Mouse (Mus musculus): Measurements from ENCODE around the gene Fam163a. TPM values are rescaled to one million over a fixed set of nuclear protein-coding genes. Genes with fewer than 3 reads are reported as not detected.

Fam163a gene
- polyA plus RNA-seq, 1 experiment, result 0.02 TPM

DNA sequence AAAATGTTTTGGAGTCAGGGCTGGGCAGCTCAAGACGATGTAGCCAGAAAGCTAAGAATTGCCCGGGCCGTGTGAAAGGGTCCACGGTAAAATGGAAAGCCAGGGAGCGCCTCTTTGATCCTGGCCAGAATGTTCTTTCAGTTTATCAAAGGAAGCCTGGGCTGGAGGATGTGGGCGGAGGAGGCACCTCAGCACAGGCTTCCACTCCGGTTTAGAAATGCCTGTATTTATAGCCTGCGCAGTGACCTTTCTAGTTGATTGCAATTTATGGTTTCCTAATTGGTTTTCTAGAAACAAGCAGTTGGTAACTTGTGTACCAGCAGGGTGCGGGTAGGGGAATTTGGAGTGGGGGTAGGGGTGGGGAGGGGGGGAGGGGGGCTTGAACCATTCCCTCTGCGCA lies 96.4 kb downstream of the Fam163a start:
- no peaks in the 10 kb centered on the region for H3K36me3 ChIP-seq (ENCODE audit: control insufficient read depth)
- no peaks in the 10 kb centered on the region for H3K27me3 ChIP-seq (ENCODE audit: control insufficient read depth)
- H3K4me1 ChIP-seq (ENCODE audit: control insufficient read depth), result no peaks in the 10 kb centered on the region
- H3K4me3 ChIP-seq (replicated peaks), result no peak overlapping the region
- H3K9me3 ChIP-seq (ENCODE audit: control insufficient read depth, low read length), result peaks cover 5% of the 10 kb centered on the region; the same call in 1 of the 2 replicates
- no peak for TF ChIP-seq TAL1 (IDR thresholded peaks at IDR 0.05; ENCODE audit: low read length)
- TF ChIP-seq GATA1 (IDR thresholded peaks at IDR 0.05; ENCODE audit: low read length), result no peak

DNA sequence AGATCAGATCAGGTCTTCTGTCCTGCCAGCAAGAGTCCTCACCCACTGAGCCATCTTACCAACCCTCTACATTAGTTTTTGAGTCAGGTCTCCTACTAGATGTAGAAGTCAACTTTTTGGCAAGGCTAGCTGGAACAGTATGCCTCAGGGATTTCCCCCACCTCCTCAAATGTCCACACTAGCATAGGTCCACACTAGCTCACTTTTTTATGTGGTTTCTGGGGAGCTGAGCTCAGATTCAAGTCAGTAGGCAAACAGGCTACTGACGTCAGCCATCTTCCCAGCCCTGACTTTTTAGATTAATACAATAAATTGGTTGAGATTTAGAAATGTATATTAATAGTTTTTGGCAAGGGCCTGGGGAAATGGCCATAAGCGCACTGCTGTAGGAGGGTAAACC lies 97.4 kb downstream of the Fam163a start:
- TF ChIP-seq GATA1 (IDR thresholded peaks at IDR 0.05; ENCODE audit: low read length) (no peak), TAL1 (IDR thresholded peaks at IDR 0.05; ENCODE audit: low read length) (no peak)
- H3K36me3 ChIP-seq (ENCODE audit: control insufficient read depth), result no peaks in the 10 kb centered on the region
- H3K9me3 ChIP-seq (ENCODE audit: control insufficient read depth, low read length), result peaks cover 5% of the 10 kb centered on the region; the same call in 1 of the 2 replicates
- H3K27me3 ChIP-seq (ENCODE audit: control insufficient read depth), result no peaks in the 10 kb centered on the region
- no peaks in the 10 kb centered on the region for H3K4me1 ChIP-seq (ENCODE audit: control insufficient read depth)
- no peak overlapping the region for H3K4me3 ChIP-seq (replicated peaks)

DNA sequence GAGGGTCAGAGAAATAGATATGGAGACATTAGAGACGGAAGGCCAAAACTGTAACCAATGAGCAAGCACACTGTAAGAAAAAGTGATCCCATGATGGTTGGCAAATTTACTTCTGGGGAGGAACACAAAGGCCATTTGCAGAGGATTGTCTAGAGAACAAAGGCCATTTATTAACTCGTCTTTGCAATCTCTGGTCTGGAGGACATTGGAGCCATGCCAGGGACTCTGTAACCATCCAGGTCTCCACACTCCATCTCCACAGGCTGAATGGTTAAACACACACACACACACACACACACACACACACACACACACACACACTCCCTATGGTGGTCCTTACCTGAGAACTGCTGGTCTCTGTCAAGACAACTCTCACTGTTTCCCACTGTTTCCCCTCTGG lies 99.4 kb downstream of the Fam163a start:
- Histone ChIP-seq H3K4me1 (ENCODE audit: control insufficient read depth) (no peaks in the 10 kb centered on the region), H3K27me3 (ENCODE audit: control insufficient read depth) (no peaks in the 10 kb centered on the region), H3K9me3 (ENCODE audit: control insufficient read depth, low read length) (peaks cover 7% of the 10 kb centered on the region; the same call in 1 of the 2 replicates), H3K36me3 (ENCODE audit: control insufficient read depth) (no peaks in the 10 kb centered on the region), H3K4me3 (replicated peaks) (no peak overlapping the region)
- no peak for TF ChIP-seq TAL1 (IDR thresholded peaks at IDR 0.05; ENCODE audit: low read length)
- TF ChIP-seq GATA1 (IDR thresholded peaks at IDR 0.05; ENCODE audit: low read length), result no peak

DNA sequence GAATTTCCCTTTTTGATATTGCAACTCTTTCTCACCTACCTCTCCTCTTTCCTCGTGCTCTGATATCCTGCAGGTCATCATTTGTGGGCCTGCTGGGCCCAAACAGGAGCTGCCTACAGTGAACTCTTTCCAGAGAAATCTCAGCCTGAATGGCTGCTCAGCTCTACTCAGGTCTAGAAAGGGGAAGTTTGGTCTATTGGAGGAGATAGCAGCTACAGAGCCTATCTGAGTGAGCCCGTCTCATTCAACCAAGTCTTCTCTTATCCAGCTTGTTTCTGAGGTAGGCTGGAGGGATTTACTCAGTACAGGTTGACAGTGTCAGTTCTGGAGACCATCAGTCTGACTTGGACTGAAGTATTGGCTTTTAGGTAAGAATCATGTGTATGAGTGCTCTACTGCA lies 101.1 kb downstream of the Fam163a start:
- no peaks in the 10 kb centered on the region for H3K36me3 ChIP-seq (ENCODE audit: control insufficient read depth)
- H3K9me3 ChIP-seq (ENCODE audit: control insufficient read depth, low read length), result peaks cover 9% of the 10 kb centered on the region; the same call in 1 of the 2 replicates
- H3K4me3 ChIP-seq (replicated peaks), result no peak overlapping the region
- no peaks in the 10 kb centered on the region for H3K27me3 ChIP-seq (ENCODE audit: control insufficient read depth)
- TF ChIP-seq TAL1 (IDR thresholded peaks at IDR 0.05; ENCODE audit: low read length), result no peak
- no peak for TF ChIP-seq GATA1 (IDR thresholded peaks at IDR 0.05; ENCODE audit: low read length)
- H3K4me1 ChIP-seq (ENCODE audit: control insufficient read depth), result no peaks in the 10 kb centered on the region

DNA sequence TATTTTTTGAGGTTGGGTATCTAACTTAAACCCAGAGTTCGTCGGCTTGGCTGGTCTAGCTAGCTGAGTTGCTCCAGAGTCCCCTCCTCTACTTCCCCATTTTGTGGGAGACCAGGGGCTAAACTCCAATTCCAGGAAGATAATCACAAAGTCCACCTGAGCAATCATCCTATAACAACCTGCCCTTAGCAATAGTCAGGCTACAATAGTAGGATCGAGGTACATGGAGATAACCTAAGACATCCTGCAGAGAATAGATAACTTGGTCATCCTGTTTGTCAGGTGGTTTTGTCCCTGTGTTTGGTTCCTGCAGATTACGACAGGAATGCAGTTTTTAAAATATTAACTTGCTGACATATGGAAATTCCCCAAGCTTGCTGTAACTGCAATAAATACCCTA lies 113.0 kb downstream of the Fam163a start:
- Histone ChIP-seq H3K4me1 (ENCODE audit: control insufficient read depth) (peaks cover 10% of the 10 kb centered on the region), H3K36me3 (ENCODE audit: control insufficient read depth) (no peaks in the 10 kb centered on the region), H3K9me3 (ENCODE audit: control insufficient read depth, low read length) (no peaks in the 10 kb centered on the region), H3K27me3 (ENCODE audit: control insufficient read depth) (no peaks in the 10 kb centered on the region), H3K4me3 (replicated peaks) (no peak overlapping the region)
- TF ChIP-seq GATA1 (IDR thresholded peaks at IDR 0.05; ENCODE audit: low read length) (no peak), TAL1 (IDR thresholded peaks at IDR 0.05; ENCODE audit: low read length) (no peak)

DNA sequence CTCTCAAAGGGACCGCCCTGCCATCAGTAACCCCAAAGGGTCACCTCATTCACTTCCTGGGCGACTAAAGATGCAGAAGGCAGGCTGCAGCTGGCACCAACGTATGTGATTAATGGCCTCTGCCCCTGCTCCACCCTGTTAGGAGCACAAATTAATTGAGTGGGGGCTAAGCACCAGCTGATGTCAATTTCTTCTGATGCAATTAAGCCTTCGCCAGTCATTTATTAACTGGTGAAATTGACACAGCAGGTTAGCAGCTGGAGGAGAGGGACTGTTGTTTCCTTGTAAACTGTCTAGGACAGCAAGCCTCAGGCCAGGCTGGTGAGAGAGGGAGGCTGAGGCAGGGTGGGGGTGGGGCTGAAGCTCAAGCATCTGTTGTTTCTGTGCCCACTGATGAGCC lies 114.8 kb downstream of the Fam163a start:
- TF ChIP-seq TAL1 (IDR thresholded peaks at IDR 0.05; ENCODE audit: low read length) (no peak), GATA1 (IDR thresholded peaks at IDR 0.05; ENCODE audit: low read length) (no peak)
- peaks cover 10% of the 10 kb centered on the region for H3K4me1 ChIP-seq (ENCODE audit: control insufficient read depth)
- no peaks in the 10 kb centered on the region for H3K27me3 ChIP-seq (ENCODE audit: control insufficient read depth)
- H3K4me3 ChIP-seq (replicated peaks), result no peak overlapping the region
- H3K36me3 ChIP-seq (ENCODE audit: control insufficient read depth), result no peaks in the 10 kb centered on the region
- no peaks in the 10 kb centered on the region for H3K9me3 ChIP-seq (ENCODE audit: control insufficient read depth, low read length)

DNA sequence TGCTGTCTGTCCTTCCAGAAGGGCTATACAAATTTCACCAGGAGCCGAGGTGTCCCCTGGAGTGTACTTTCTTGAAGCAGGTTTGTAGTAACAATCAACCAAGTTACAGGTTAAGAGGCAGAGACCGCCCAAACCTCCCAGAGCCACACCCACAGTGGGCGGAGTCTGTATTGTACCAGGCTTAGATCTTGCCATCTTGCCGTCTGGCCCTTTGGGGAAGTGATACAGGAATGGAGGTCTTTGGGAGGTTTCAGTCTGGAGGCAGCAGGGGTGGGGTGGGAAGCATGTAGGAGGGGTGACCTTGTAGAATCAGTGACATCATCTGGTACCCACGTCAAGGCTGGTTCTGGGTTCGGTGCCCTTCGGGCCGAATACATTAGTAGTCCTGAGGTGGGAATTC lies 115.3 kb downstream of the Fam163a start:
- H3K27me3 ChIP-seq (ENCODE audit: control insufficient read depth), result no peaks in the 10 kb centered on the region
- no peak overlapping the region for H3K4me3 ChIP-seq (replicated peaks)
- H3K9me3 ChIP-seq (ENCODE audit: control insufficient read depth, low read length), result no peaks in the 10 kb centered on the region
- H3K36me3 ChIP-seq (ENCODE audit: control insufficient read depth), result no peaks in the 10 kb centered on the region
- peaks cover 10% of the 10 kb centered on the region for H3K4me1 ChIP-seq (ENCODE audit: control insufficient read depth)
- TF ChIP-seq TAL1 (IDR thresholded peaks at IDR 0.05; ENCODE audit: low read length), result no peak
- TF ChIP-seq GATA1 (IDR thresholded peaks at IDR 0.05; ENCODE audit: low read length), result no peak

DNA sequence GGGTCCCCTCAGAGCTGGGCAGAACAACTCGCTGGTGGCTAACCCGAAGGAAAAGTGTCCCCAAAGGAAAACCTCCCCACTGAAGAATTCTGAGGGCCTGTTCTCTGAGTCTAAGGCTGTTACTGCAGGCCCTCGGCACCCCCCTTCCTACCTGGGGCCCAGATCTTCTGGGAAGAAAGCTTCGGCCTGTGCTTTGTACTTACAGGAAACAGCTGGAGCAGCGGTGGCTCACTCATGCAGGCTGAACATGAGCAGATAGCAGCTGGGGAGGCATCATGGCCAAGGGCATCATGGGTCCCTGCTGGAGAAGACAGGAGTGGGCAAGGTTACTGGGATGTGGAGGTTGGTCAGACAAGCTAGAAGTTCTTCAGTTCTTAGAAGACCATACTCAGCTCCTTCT lies 117.2 kb downstream of the Fam163a start:
- Histone ChIP-seq H3K4me1 (ENCODE audit: control insufficient read depth) (peaks cover 10% of the 10 kb centered on the region), H3K36me3 (ENCODE audit: control insufficient read depth) (no peaks in the 10 kb centered on the region), H3K9me3 (ENCODE audit: control insufficient read depth, low read length) (no peaks in the 10 kb centered on the region), H3K27me3 (ENCODE audit: control insufficient read depth) (no peaks in the 10 kb centered on the region), H3K4me3 (replicated peaks) (no peak overlapping the region)
- TF ChIP-seq TAL1 (IDR thresholded peaks at IDR 0.05; ENCODE audit: low read length) (no peak), GATA1 (IDR thresholded peaks at IDR 0.05; ENCODE audit: low read length) (no peak)

DNA sequence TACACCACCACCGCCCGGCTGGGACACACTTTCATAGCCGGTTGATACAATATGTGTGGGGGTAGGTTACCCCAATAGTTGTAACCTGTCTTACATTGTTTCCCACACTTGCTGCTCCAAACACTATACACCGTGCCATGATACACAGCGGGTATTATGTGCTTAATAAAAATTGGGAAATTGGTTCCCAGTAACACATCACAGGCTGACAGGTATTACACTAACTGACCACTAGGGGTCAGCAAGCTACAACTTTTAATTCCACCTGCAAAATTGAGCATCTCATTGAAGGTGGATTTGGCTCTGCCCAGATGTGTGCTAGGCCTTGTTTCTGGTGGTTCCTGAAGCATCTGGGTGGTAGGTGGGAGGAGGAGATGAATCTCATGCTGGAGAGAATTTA lies 119.1 kb downstream of the Fam163a start:
- no peak for TF ChIP-seq TAL1 (IDR thresholded peaks at IDR 0.05; ENCODE audit: low read length)
- no peak for TF ChIP-seq GATA1 (IDR thresholded peaks at IDR 0.05; ENCODE audit: low read length)
- H3K4me1 ChIP-seq (ENCODE audit: control insufficient read depth), result peaks cover 5% of the 10 kb centered on the region
- no peaks in the 10 kb centered on the region for H3K27me3 ChIP-seq (ENCODE audit: control insufficient read depth)
- no peak overlapping the region for H3K4me3 ChIP-seq (replicated peaks)
- no peaks in the 10 kb centered on the region for H3K36me3 ChIP-seq (ENCODE audit: control insufficient read depth)
- no peaks in the 10 kb centered on the region for H3K9me3 ChIP-seq (ENCODE audit: control insufficient read depth, low read length)

DNA sequence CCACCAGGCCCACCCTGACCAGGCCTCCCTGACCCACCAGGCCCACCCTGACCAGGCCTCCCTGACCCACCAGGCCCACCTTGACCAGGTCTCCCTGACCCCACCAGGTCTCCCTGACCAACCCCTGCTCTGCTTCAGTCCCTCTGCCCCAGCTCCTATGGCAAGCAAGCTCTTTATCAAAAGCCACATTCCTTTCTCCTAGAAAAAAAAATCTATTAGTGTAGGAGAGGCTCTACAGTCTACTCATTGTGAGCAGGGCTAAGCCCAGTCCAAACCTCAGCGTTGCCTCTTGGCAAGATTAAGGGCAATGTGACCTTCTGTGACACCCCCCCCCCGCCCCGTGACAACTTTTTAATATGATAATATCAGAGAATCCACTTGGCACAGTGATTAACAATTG lies 120.2 kb downstream of the Fam163a start:
- Histone ChIP-seq H3K36me3 (ENCODE audit: control insufficient read depth) (no peaks in the 10 kb centered on the region), H3K27me3 (ENCODE audit: control insufficient read depth) (no peaks in the 10 kb centered on the region), H3K4me3 (replicated peaks) (no peak overlapping the region), H3K4me1 (ENCODE audit: control insufficient read depth) (peaks cover 4% of the 10 kb centered on the region), H3K9me3 (ENCODE audit: control insufficient read depth, low read length) (no peaks in the 10 kb centered on the region)
- no peak for TF ChIP-seq GATA1 (IDR thresholded peaks at IDR 0.05; ENCODE audit: low read length)
- TF ChIP-seq TAL1 (IDR thresholded peaks at IDR 0.05; ENCODE audit: low read length), result no peak

Measured in erythroblast, embryonic 14.5 days (primary cell).